Mouse (Mus musculus): Measurements from ENCODE around the gene Sh3glb1. TPM values are rescaled to one million over a fixed set of nuclear protein-coding genes. Genes with fewer than 3 reads are reported as not detected.

Sh3glb1 gene
- total RNA-seq, 2 experiments from 2014 or later = 107 to 113 TPM

DNA sequence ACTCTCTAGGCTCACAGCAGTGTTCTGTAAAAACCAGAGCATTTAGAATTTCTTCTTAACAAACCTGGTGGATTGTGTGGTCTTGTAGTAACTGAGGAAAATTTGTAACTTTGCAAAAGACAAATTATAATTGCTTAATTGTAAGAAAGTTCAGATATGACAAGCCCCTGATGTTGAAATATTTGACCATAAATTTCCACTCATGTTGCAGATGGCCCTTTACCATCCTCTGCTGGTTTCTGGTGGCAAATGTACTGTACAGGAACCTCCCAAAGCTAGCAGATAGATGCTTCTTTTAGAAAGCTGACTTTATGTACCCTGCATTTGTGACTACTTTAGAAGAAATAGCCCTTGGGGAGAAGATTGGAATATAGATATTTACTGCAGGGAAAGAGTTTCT lies 80.1 kb downstream of the Sh3glb1 start:
- intact Hi-C loops (cut with DNase I) = no loop called here
- no peak for DNase-seq (ENCODE audit: extremely low spot score in 1 of 2, low spot score in 2 of 2)

DNA sequence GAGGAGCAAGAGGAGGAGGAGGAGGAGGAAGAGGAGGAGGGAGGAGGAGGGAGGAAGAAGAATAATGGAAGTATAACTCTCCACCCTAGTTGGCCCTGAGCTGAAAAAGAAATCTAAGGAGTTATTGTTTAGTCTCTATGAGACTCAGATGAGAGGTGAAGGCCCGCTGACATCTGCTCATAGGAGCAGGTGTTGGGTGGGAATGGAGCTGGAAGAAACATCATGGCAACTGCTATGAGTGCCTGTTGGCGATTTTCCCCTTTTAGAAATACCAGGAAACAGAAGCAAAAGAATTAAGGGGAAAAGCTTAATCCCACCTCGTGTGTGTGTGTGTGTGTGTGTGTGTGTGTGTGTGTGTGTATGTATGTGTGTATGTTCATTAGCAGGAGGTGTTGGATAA lies 80.7 kb downstream of the Sh3glb1 start:
- intact Hi-C loops (cut with DNase I) = no loop called here
- DNase-seq (ENCODE audit: extremely low spot score in 1 of 2, low spot score in 2 of 2) = no peak

DNA sequence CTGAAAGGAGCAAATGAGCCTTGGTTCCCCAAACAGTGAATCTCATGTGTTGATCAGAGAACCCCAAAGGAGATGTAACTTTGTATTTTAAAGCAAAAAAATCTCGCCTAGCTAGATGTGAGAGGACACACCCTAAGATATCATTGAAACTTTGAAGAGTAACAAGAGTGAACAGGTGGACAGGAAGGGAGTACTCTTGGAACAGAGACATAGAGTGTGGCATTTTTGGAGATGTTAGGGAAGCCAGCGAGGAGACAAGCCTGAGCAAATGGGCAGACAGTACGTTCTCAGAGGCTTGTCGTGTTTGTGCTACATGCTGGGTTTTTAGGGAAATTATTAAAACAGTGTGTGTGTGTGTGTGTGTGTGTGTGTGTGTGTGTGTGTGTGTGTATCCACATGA lies 82.0 kb downstream of the Sh3glb1 start:
- DNase-seq (ENCODE audit: extremely low spot score in 1 of 2, low spot score in 2 of 2) = no peak
- intact Hi-C loops (cut with DNase I) = no loop called here

DNA sequence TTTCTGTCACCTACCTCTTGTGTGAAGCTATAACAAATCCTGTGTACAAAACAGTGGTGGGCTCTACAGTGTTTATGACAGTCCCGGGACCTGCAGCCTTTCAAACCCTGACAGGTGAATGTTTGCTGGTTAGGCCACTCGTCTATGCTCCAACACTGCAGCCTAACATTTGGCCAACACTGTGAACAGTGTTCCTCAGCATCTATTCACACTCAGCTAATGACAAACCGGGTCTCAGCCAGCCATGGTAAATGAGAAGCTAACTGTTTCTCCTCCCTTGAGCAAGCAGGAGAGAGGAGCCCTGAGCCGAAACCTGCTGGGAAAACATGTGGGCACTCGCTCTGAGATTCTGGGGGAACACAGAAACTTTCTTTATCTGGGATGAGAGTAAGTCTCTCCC lies 84.9 kb downstream of the Sh3glb1 start:
- intact Hi-C loops (cut with DNase I) = no loop called here
- no peak for DNase-seq (ENCODE audit: extremely low spot score in 1 of 2, low spot score in 2 of 2)

Other genes starting within 250 kb of the Sh3glb1 start
- 10 to 100 TPM; 62.0 to 62.4 TPM for gene Hs2st1, start 150.2 kb downstream of the Sh3glb1 start, total RNA-seq (2021)
- gene Selenof, start 150.0 kb downstream of the Sh3glb1 start, total RNA-seq (2021) = 100 to 1,000 TPM; 274 to 290 TPM
- gene Clca3a1, start 40.6 kb upstream of the Sh3glb1 start, total RNA-seq (2021) = under 1 TPM; 0.67 to 0.88 TPM
- gene Clca3a2, start 99.2 kb upstream of the Sh3glb1 start, total RNA-seq (2021) = under 1 TPM; 0.63 to 0.69 TPM
- gene Clca3b, start 129.0 kb upstream of the Sh3glb1 start, total RNA-seq (2021) = not detected
- not detected for gene Clca4b, start 212.2 kb upstream of the Sh3glb1 start, total RNA-seq (2021)